Mouse (Mus musculus): Measurements from ENCODE around the gene Auts2. TPM values are rescaled to one million over a fixed set of nuclear protein-coding genes. Genes with fewer than 3 reads are reported as not detected.

Auts2 gene
- total RNA-seq, 2 experiments from 2014 or later, result 28.8 to 35.3 TPM

- intact Hi-C loops (cut with DNase I), result no loop called here
- DNase-seq, result no peak
These were observed 142.6 kb downstream of the Auts2 start for GRCm38 (mm10) chr5:132400556-132400955.

- intact Hi-C loops (cut with DNase I), result no loop called here
- no peak for DNase-seq
These were observed 143.7 kb downstream of the Auts2 start for GRCm38 (mm10) chr5:132399486-132399885.

GRCm38 (mm10) chr5:132395922-132396321, 147.2 kb downstream of the Auts2 start:
- no peak for DNase-seq
- intact Hi-C loops (cut with DNase I), result no loop called here

- intact Hi-C loops (cut with DNase I), result no loop called here
- peak in 1 of 2 experiments; percentile 15 for DNase-seq
These were observed 148.2 kb downstream of the Auts2 start for GRCm38 (mm10) chr5:132394800-132395575.

- DNase-seq, result no peak
- intact Hi-C loops (cut with DNase I), result no loop called here
These were observed 151.0 kb downstream of the Auts2 start for GRCm38 (mm10) chr5:132391831-132392763.

GRCm38 (mm10) chr5:132388746-132389145, 154.4 kb downstream of the Auts2 start:
- DNase-seq, result no peak
- intact Hi-C loops (cut with DNase I), result loop anchor here (5.0 kb wide), 1 partner anchor 579 kb away; no protein-coding TSS in a partner anchor

- no peak for DNase-seq
- intact Hi-C loops (cut with DNase I), result loop anchor here (5.0 kb wide), 1 partner anchor 582 kb away; no protein-coding TSS in a partner anchor
These were observed 157.8 kb downstream of the Auts2 start for GRCm38 (mm10) chr5:132385244-132385855.

- no peak for DNase-seq
- intact Hi-C loops (cut with DNase I), result no loop called here
These were observed 162.9 kb downstream of the Auts2 start for GRCm38 (mm10) chr5:132380261-132380660.

GRCm38 (mm10) chr5:132378977-132379376, 164.2 kb downstream of the Auts2 start:
- intact Hi-C loops (cut with DNase I), result no loop called here
- DNase-seq, result no peak

GRCm38 (mm10) chr5:132375130-132375529, 168.0 kb downstream of the Auts2 start:
- DNase-seq, result no peak
- intact Hi-C loops (cut with DNase I), result no loop called here

GRCm38 (mm10) chr5:132373471-132374075, 169.6 kb downstream of the Auts2 start:
- intact Hi-C loops (cut with DNase I), result no loop called here
- DNase-seq, result no peak

GRCm38 (mm10) chr5:132372605-132373004, 170.5 kb downstream of the Auts2 start:
- intact Hi-C loops (cut with DNase I), result no loop called here
- DNase-seq, result no peak

GRCm38 (mm10) chr5:132368678-132369088, 174.5 kb downstream of the Auts2 start:
- intact Hi-C loops (cut with DNase I), result no loop called here

GRCm38 (mm10) chr5:132361276-132361675, 181.9 kb downstream of the Auts2 start:
- DNase-seq, result no peak
- intact Hi-C loops (cut with DNase I), result no loop called here

More at GRCm38 (mm10) chr5:132368678-132369088, 174.5 kb downstream of the Auts2 start:
- DNase-seq, result peak; percentile 27 to 35

- intact Hi-C loops (cut with DNase I), result no loop called here
- no peak for DNase-seq
These were observed 185.4 kb downstream of the Auts2 start for GRCm38 (mm10) chr5:132357726-132358125.

- DNase-seq, result no peak
- intact Hi-C loops (cut with DNase I), result no loop called here
These were observed 187.2 kb downstream of the Auts2 start for GRCm38 (mm10) chr5:132355935-132356334.

- intact Hi-C loops (cut with DNase I), result no loop called here
- no peak for DNase-seq
These were observed 190.7 kb downstream of the Auts2 start for GRCm38 (mm10) chr5:132352437-132352836.

- intact Hi-C loops (cut with DNase I), result no loop called here
These were observed 192.0 kb downstream of the Auts2 start for GRCm38 (mm10) chr5:132351139-132351538.

GRCm38 (mm10) chr5:132341315-132341714, 201.8 kb downstream of the Auts2 start:
- no peak for DNase-seq
- intact Hi-C loops (cut with DNase I), result no loop called here

More at GRCm38 (mm10) chr5:132351139-132351538, 192.0 kb downstream of the Auts2 start:
- no peak for DNase-seq

- intact Hi-C loops (cut with DNase I), result no loop called here
- no peak for DNase-seq
These were observed 205.5 kb downstream of the Auts2 start for GRCm38 (mm10) chr5:132337677-132338076.
